ENCODE assay signal across 20 mouse cellular contexts in genomic region chr16:78296114-78296513, GRCm38 (mm10). TPM values are rescaled to one million over a fixed set of nuclear protein-coding genes. Genes with fewer than 3 reads are reported as not detected.
DNase-seq lines count a peak whose midpoint lies in the region; ATAC-seq and TF ChIP-seq lines count a peak whose summit lies in the region.
"Had no signal": no experiment of that assay in that cellular context is flagged by ENCODE, and none has a peak within 500 bp of the region (broad histone marks: within the 10 kb centered on the region; RNA-seq: fewer than 3 reads in every experiment).

No protein-coding gene starts in this region.

- DNase-seq in forebrain, embryonic 10.5 days (ENCODE audit: extremely low spot score, low spot score), result no peak
- peak; percentile 16 for DNase-seq in thymus, postnatal 4 days
- no peak for DNase-seq in thymus, adult 2 months
- DNase-seq in kidney, postnatal 10 days, result no peak
- no peak for DNase-seq in frontal cortex, adult 2 months (ENCODE audit: extremely low spot score in 1 of 2, low spot score in 1 of 2)
- no peak for DNase-seq in gastrocnemius, postnatal 10 days
- DNase-seq: cerebellum, adult 11-12 months; cerebellum, postnatal 25 days; embryo, embryonic 11 days; gastrocnemius, postnatal 14 days; kidney, adult 11 months; kidney, postnatal 14 days; liver, embryonic 13.5 days; lung, postnatal 10 days; thymus, postnatal 36 days had no signal

- H3K4me2 ChIP-seq in forebrain, embryonic 16.5 days (ENCODE audit: low read length), result no peak overlapping the region
- no peak overlapping the region for H3K4me2 ChIP-seq in liver, embryonic 12.5 days
- H3K4me2 ChIP-seq: embryonic facial prominence, embryonic 15.5 days; liver, embryonic 13.5 days had no signal

- no peak overlapping the region for H3K4me3 ChIP-seq in forebrain, embryonic 10.5 days
- H3K4me3 ChIP-seq in forebrain, embryonic 16.5 days (replicated peaks; ENCODE audit: low read length), result no peak overlapping the region
- no peak overlapping the region for H3K4me3 ChIP-seq in thymus, adult 2 months (ENCODE audit: control insufficient read depth, insufficient read depth, low read length)
- H3K4me3 ChIP-seq in liver, embryonic 12.5 days, result no peak overlapping the region
- H3K4me3 ChIP-seq: embryonic facial prominence, embryonic 15.5 days; liver, embryonic 13.5 days had no signal

- no peak overlapping the region for H3K9ac ChIP-seq in forebrain, embryonic 16.5 days (replicated peaks; ENCODE audit: low read depth, low read length)
- H3K9ac ChIP-seq in liver, embryonic 12.5 days, result no peak overlapping the region
- H3K9ac ChIP-seq: embryonic facial prominence, embryonic 15.5 days; liver, embryonic 13.5 days had no signal

- H3K36me3 ChIP-seq in forebrain, embryonic 10.5 days (replicated peaks), result no peaks in the 10 kb centered on the region
- H3K36me3 ChIP-seq in forebrain, embryonic 16.5 days (ENCODE audit: control insufficient read depth, insufficient read depth), result no peaks in the 10 kb centered on the region
- no peaks in the 10 kb centered on the region for H3K36me3 ChIP-seq in thymus, adult 2 months (ENCODE audit: control insufficient read depth, insufficient read depth, low read length)
- H3K36me3 ChIP-seq in liver, embryonic 12.5 days, result no peaks in the 10 kb centered on the region
- H3K36me3 ChIP-seq: embryonic facial prominence, embryonic 15.5 days; liver, embryonic 13.5 days had no signal

- no peak for TF ChIP-seq POLR2A in thymus, adult 2 months (IDR thresholded peaks at IDR 0.05; ENCODE audit: control insufficient read depth, extremely low read depth, insufficient read depth, low read length, poor library complexity)

- H3K9me3 ChIP-seq in forebrain, embryonic 10.5 days, result no peaks in the 10 kb centered on the region
- H3K9me3 ChIP-seq in forebrain, embryonic 16.5 days (ENCODE audit: control insufficient read depth, low read length), result no peaks in the 10 kb centered on the region
- no peaks in the 10 kb centered on the region for H3K9me3 ChIP-seq in liver, embryonic 12.5 days (replicated peaks)
- H3K9me3 ChIP-seq: embryonic facial prominence, embryonic 15.5 days; liver, embryonic 13.5 days had no signal

- WGBS in forebrain, embryonic 10.5 days, result 67% methylated on average over 9 of the region's 9 CpGs
- 78% methylated on average over 9 of the region's 9 CpGs for WGBS in forebrain, embryonic 16.5 days
- WGBS in thymus, adult 2 months, result 87% methylated on average over 9 of the region's 9 CpGs
- 77% methylated on average over 9 of the region's 9 CpGs for WGBS in liver, embryonic 12.5 days (ENCODE audit: insufficient replicate concordance)

- TF ChIP-seq CTCF in thymus, adult 2 months (IDR thresholded peaks at IDR 0.05; ENCODE audit: borderline replicate concordance, control insufficient read depth, extremely low read depth, insufficient read depth, low read length, poor library complexity), result no peak

- H3K27ac ChIP-seq in forebrain, embryonic 10.5 days, result peak overlapping the region; percentile 35; the same call in 1 of the 2 replicates
- H3K27ac ChIP-seq in forebrain, embryonic 16.5 days (ENCODE audit: low read length), result no peak overlapping the region
- H3K27ac ChIP-seq in thymus, adult 2 months (ENCODE audit: control insufficient read depth, insufficient read depth, low read length), result no peak overlapping the region
- H3K27ac ChIP-seq in liver, embryonic 12.5 days, result no peak overlapping the region
- H3K27ac ChIP-seq: embryonic facial prominence, embryonic 15.5 days; liver, embryonic 13.5 days had no signal

- no peaks in the 10 kb centered on the region; the same call in 1 of the 2 replicates for H3K27me3 ChIP-seq in forebrain, embryonic 10.5 days (ENCODE audit: poor library complexity, severe bottlenecking)
- no peaks in the 10 kb centered on the region for H3K27me3 ChIP-seq in forebrain, embryonic 16.5 days (replicated peaks; ENCODE audit: control insufficient read depth, insufficient read depth, low read length)
- no peaks in the 10 kb centered on the region for H3K27me3 ChIP-seq in thymus, adult 2 months (ENCODE audit: control insufficient read depth, insufficient read depth, low read length)
- peaks cover 28% of the 10 kb centered on the region for H3K27me3 ChIP-seq in liver, embryonic 12.5 days (replicated peaks)
- H3K27me3 ChIP-seq: embryonic facial prominence, embryonic 15.5 days; Patski had no signal

- no peak for ATAC-seq in forebrain, embryonic 16.5 days
- ATAC-seq in liver, embryonic 12.5 days, result 0 out of 2 replicates have a peak, but pooled peaks have one; percentile 40
- ATAC-seq: CD4-positive, CD25-positive, alpha-beta regulatory T cell, adult 4 months; Patski had no signal

- H3K4me1 ChIP-seq in forebrain, embryonic 10.5 days, result peaks cover 34% of the 10 kb centered on the region
- H3K4me1 ChIP-seq in forebrain, embryonic 16.5 days (replicated peaks; ENCODE audit: control insufficient read depth, insufficient read depth, low read length), result peaks cover 5% of the 10 kb centered on the region
- peaks cover under 1% of the 10 kb centered on the region for H3K4me1 ChIP-seq in thymus, adult 2 months (replicated peaks; ENCODE audit: control insufficient read depth, insufficient read depth, low read length)
- peaks cover 20% of the 10 kb centered on the region for H3K4me1 ChIP-seq in liver, embryonic 12.5 days

RNA-seq across cellular contexts. Expression of gene Cxadr, which starts 5.2 kb away (rescaled TPM):
- 60.7 and 67.8 TPM in 2 replicates for polyA plus RNA-seq in forebrain, embryonic 10.5 days (2016; fragmentation: Nextera tagmentation; extraction: Ambion mirVana)
- polyA plus RNA-seq in forebrain, embryonic 16.5 days (2015; fragmentation: Nextera tagmentation; extraction: Ambion mirVana), result 184 and 188 TPM in 2 replicates
- polyA plus RNA-seq in thymus, adult 2 months (2012; rRNA removed), result 2.8 and 4.5 TPM in 2 replicates
- polyA plus RNA-seq in liver, embryonic 12.5 days (2016; fragmentation: Nextera tagmentation; extraction: Ambion mirVana), result 12.6 and 13.5 TPM in 2 replicates
- polyA plus RNA-seq in frontal cortex, adult 2 months (2012; rRNA removed), result 19.7 and 23.9 TPM in 2 replicates
- 1 to 10 TPM; 1.3 to 1.5 TPM for total RNA-seq in gastrocnemius, postnatal 10 days (2021)
